Comparison of ENCODE assay signal across 8 mouse cellular contexts in the genomic region with DNA sequence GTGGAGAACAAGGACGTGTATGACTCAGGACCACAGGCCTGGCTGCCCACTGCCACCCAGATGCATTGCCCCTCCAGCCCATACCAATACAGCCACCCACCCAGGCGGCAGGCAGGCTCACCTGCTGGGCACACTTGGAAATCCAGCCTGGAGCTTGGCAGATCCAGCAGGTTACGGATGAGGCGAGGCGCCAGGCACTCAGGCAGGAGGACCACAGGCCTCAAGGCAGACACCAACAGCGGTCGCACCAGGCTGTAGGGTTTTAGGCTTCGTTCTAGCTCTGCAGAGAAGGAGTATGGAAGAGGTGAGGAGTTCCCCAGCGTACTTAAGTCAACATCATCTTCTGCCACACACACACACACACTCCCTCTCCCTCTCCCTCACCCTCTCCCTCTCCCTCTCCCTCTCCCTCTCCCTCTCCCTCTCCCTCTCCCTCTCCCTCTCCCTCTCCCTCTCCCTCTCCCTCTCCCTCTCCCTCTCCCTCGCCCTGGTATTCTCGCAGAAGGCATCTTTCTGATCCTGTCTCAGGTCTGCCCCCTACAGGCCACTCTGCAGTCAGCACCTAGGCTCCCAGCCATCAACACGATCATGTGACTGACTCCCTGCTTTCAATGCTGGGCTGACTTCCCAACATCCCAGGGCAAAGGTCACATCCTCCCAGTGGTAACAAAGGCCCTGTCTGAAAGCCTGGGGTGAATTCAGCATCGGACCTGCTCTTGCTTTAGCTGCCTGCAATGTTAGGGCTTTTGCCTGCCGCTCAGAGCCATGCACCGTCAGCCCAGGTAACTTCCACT. TPM values are rescaled to one million over a fixed set of nuclear protein-coding genes. Genes with fewer than 3 reads are reported as not detected.
DNase-seq lines count a peak whose midpoint lies in the region; ATAC-seq and TF ChIP-seq lines count a peak whose summit lies in the region.

No protein-coding gene starts in this region.

- H3K27me3 ChIP-seq in kidney, adult 2 months (replicated peaks; ENCODE audit: control insufficient read depth, insufficient read depth, low read length) = no peaks in the 10 kb centered on the region
- H3K27me3 ChIP-seq in limb, embryonic 11.5 days (ENCODE audit: control insufficient read depth, insufficient read depth, low read length) = no peaks in the 10 kb centered on the region
- no peaks in the 10 kb centered on the region for H3K27me3 ChIP-seq in midbrain, postnatal 0 days (ENCODE audit: insufficient read depth, low read length)

- peak; percentile 86 for TF ChIP-seq CTCF in kidney, adult 2 months (conservative IDR thresholded peaks at IDR 0.05; ENCODE audit: insufficient read depth, insufficient read length, low read depth, low read length)
- TF ChIP-seq CTCF in midbrain, postnatal 0 days (IDR thresholded peaks at IDR 0.05) = peak; percentile 82

- TF ChIP-seq POLR2A in kidney, adult 2 months (IDR thresholded peaks at IDR 0.05; ENCODE audit: low read depth, low read length) = no peak

- DNase-seq in 3134 (ENCODE audit: extremely low read depth, insufficient read length, low spot score) = peak; percentile 50
- peak; percentile 83 for DNase-seq in adrenal gland, adult 8-10 months
- DNase-seq in embryo, embryonic 11.5 days (ENCODE audit: low read depth, low spot score) = peak; percentile 75
- peak; percentile 98 for DNase-seq in kidney, adult 2 months
- DNase-seq in limb, embryonic 11.5 days (ENCODE audit: low spot score) = peak; percentile 90
- DNase-seq in midbrain, postnatal 0 days (ENCODE audit: low spot score) = peak; percentile 91
- DNase-seq in spleen, postnatal 36 days (ENCODE audit: low spot score in 2 of 2) = peak; percentile 62 to 68

- H3K36me3 ChIP-seq in kidney, adult 2 months (ENCODE audit: control insufficient read depth, insufficient read depth, low read length) = peaks cover 1% of the 10 kb centered on the region
- H3K36me3 ChIP-seq in limb, embryonic 11.5 days (ENCODE audit: control insufficient read depth, insufficient read depth, low read length) = no peaks in the 10 kb centered on the region; the same call in 1 of the 2 replicates
- H3K36me3 ChIP-seq in midbrain, postnatal 0 days (ENCODE audit: insufficient read depth, low read length) = no peaks in the 10 kb centered on the region

- peak overlapping the region; percentile 17 for H3K27ac ChIP-seq in kidney, adult 2 months (ENCODE audit: insufficient read depth, low read depth, low read length)
- H3K27ac ChIP-seq in limb, embryonic 11.5 days (replicated peaks; ENCODE audit: low read depth, low read length) = no peak overlapping the region
- peak overlapping the region; percentile 47; the same call in 1 of the 2 replicates for H3K27ac ChIP-seq in midbrain, postnatal 0 days (ENCODE audit: low read depth, low read length)

- no peak overlapping the region for H3K9ac ChIP-seq in limb, embryonic 11.5 days (ENCODE audit: low read length)
- H3K9ac ChIP-seq in midbrain, postnatal 0 days (replicated peaks; ENCODE audit: low read length, poor library complexity, severe bottlenecking) = no peak overlapping the region

- WGBS in kidney, adult 2 months = 57% methylated on average over 14 of the region's 15 CpGs
- WGBS in limb, embryonic 11.5 days = 63% methylated on average over 14 of the region's 15 CpGs
- 41% methylated on average over 13 of the region's 15 CpGs for WGBS in midbrain, postnatal 0 days

- ATAC-seq in granulocyte monocyte progenitor cell, adult 5-6 weeks (replicated peaks; ENCODE audit: poor library complexity, severe bottlenecking) = peak; percentile 71
- no peak for ATAC-seq in limb, embryonic 11.5 days (ENCODE audit: insufficient number of reproducible peaks, low FRiP score, low TSS enrichment, low read depth)
- ATAC-seq in midbrain, postnatal 0 days (ENCODE audit: low FRiP score) = peak; percentile 44; the same call in 1 of the 2 replicates

- H3K9me3 ChIP-seq in limb, embryonic 11.5 days (ENCODE audit: control insufficient read depth, low read length) = no peaks in the 10 kb centered on the region
- H3K9me3 ChIP-seq in midbrain, postnatal 0 days (ENCODE audit: low read length) = no peaks in the 10 kb centered on the region

- no peak overlapping the region for H3K4me3 ChIP-seq in kidney, adult 2 months (ENCODE audit: insufficient read depth, low read depth, low read length)
- no peak overlapping the region for H3K4me3 ChIP-seq in limb, embryonic 11.5 days (ENCODE audit: low read depth, low read length)
- H3K4me3 ChIP-seq in midbrain, postnatal 0 days (ENCODE audit: low read depth, low read length) = no peak overlapping the region

- no peak overlapping the region for H3K4me2 ChIP-seq in limb, embryonic 11.5 days (ENCODE audit: low read depth, severe bottlenecking)
- H3K4me2 ChIP-seq in midbrain, postnatal 0 days (ENCODE audit: low read depth, low read length, poor library complexity, severe bottlenecking) = no peak overlapping the region

- peaks cover 12% of the 10 kb centered on the region for H3K4me1 ChIP-seq in kidney, adult 2 months (ENCODE audit: control insufficient read depth, insufficient read depth, low read length)
- peaks cover 5% of the 10 kb centered on the region for H3K4me1 ChIP-seq in limb, embryonic 11.5 days (ENCODE audit: control insufficient read depth, insufficient read depth, low read length)
- no peaks in the 10 kb centered on the region for H3K4me1 ChIP-seq in midbrain, postnatal 0 days (ENCODE audit: insufficient read depth, low read length)

RNA-seq across cellular contexts. Expression of gene Mfng, which starts 5.0 kb away (rescaled TPM):
- total RNA-seq in adrenal gland, adult 8-10 months (2022) = 10 to 100 TPM; 12.3 to 25.8 (median 20.7) TPM
- 31.2 and 34.9 TPM in 2 replicates for total RNA-seq in granulocyte monocyte progenitor cell, adult 5-6 weeks (2014; fragmentation: Nextera tagmentation)
- total RNA-seq in granulocyte monocyte progenitor cell, adult 5-6 weeks (2017) = 4.5 and 8.2 TPM in 2 replicates
- 15.7 and 16.6 TPM in 2 replicates for polyA plus RNA-seq in kidney, adult 2 months (2012; rRNA removed)
- 5.3 and 7.5 TPM in 2 replicates for polyA plus RNA-seq in limb, embryonic 11.5 days (2014; fragmentation: Nextera tagmentation; extraction: Ambion mirVana)
- total RNA-seq in midbrain, postnatal 0 days (2014; rRNA removed) = 4.6 and 6.9 TPM in 2 replicates
- 7.6 and 8.1 TPM in 2 replicates for polyA plus RNA-seq in midbrain, postnatal 0 days (2015; fragmentation: Nextera tagmentation; extraction: Ambion mirVana)

RNA-seq across cellular contexts. Expression of gene Card10, which starts 24.6 kb away (rescaled TPM):
- 10 to 100 TPM in 1 of 4 experiments, 1 to 10 TPM in 3; 6.6 to 10.0 (median 8.1) TPM for total RNA-seq in adrenal gland, adult 8-10 months (2022)
- total RNA-seq in granulocyte monocyte progenitor cell, adult 5-6 weeks (2014; fragmentation: Nextera tagmentation) = not detected in 2 replicates
- 0.22 TPM in 1 of 2 replicates, not detected in the other for total RNA-seq in granulocyte monocyte progenitor cell, adult 5-6 weeks (2017)
- 80.4 and 93.7 TPM in 2 replicates for polyA plus RNA-seq in kidney, adult 2 months (2012; rRNA removed)
- polyA plus RNA-seq in limb, embryonic 11.5 days (2014; fragmentation: Nextera tagmentation; extraction: Ambion mirVana) = 3.4 and 3.5 TPM in 2 replicates
- total RNA-seq in midbrain, postnatal 0 days (2014; rRNA removed) = 0.71 and 1.6 TPM in 2 replicates
- 2.2 and 2.5 TPM in 2 replicates for polyA plus RNA-seq in midbrain, postnatal 0 days (2015; fragmentation: Nextera tagmentation; extraction: Ambion mirVana)

RNA-seq across cellular contexts. Expression of gene Elfn2, which starts 59.7 kb away (rescaled TPM):
- total RNA-seq in adrenal gland, adult 8-10 months (2022) = 1 to 10 TPM; 4.1 to 7.4 (median 5.5) TPM
- total RNA-seq in granulocyte monocyte progenitor cell, adult 5-6 weeks (2014; fragmentation: Nextera tagmentation) = not detected in 2 replicates
- total RNA-seq in granulocyte monocyte progenitor cell, adult 5-6 weeks (2017) = not detected in 2 replicates
- 0.03 and 0.04 TPM in 2 replicates for polyA plus RNA-seq in kidney, adult 2 months (2012; rRNA removed)
- polyA plus RNA-seq in limb, embryonic 11.5 days (2014; fragmentation: Nextera tagmentation; extraction: Ambion mirVana) = not detected in 2 replicates
- 44.6 and 52.1 TPM in 2 replicates for total RNA-seq in midbrain, postnatal 0 days (2014; rRNA removed)
- 10.2 and 10.7 TPM in 2 replicates for polyA plus RNA-seq in midbrain, postnatal 0 days (2015; fragmentation: Nextera tagmentation; extraction: Ambion mirVana)

Comparison
In these comparisons a context has a peak if more than half of its experiments do, and no peak if none do; other contexts are left out.
1. RNA of gene Elfn2, which starts 59.7 kb away (total RNA-seq): 44.6 to 52.1 TPM in midbrain, postnatal 0 days and 4.1 to 7.4 TPM in adrenal gland, adult 8-10 months; not detected in granulocyte monocyte progenitor cell, adult 5-6 weeks; every median in the first group is over 4 times any median in the second.
2. Peak in every context shown above with its lines, with median percentiles within 50 percentile points of each other: DNase-seq.